Mouse (Mus musculus): ENCODE results near the gene Cd82. TPM values are rescaled to one million over a fixed set of nuclear protein-coding genes. Genes with fewer than 3 reads are reported as not detected.

Gene Cd82
- total and polyA plus RNA-seq, 2 experiments from 2014 or later: 14.8 to 15.4 TPM

GRCm38 (mm10) chr2:93443106-93443505 lies 19.8 kb downstream of the Cd82 start:
- Histone ChIP-seq H3K4me1 (ENCODE audit: control insufficient read depth, insufficient read depth) (peaks cover 17% of the 10 kb centered on the region; the same call in 1 of the 2 replicates), H3K9me3 (replicated peaks; ENCODE audit: control insufficient read depth, low read length) (no peaks in the 10 kb centered on the region), H3K36me3 (replicated peaks; ENCODE audit: control insufficient read depth, insufficient read depth, low read length) (no peaks in the 10 kb centered on the region), H3K4me3 (ENCODE audit: low read depth, low read length) (no peak overlapping the region), H3K27ac (ENCODE audit: low read depth) (no peak overlapping the region), H3K4me2 (ENCODE audit: low read depth, low read length) (no peak overlapping the region), H3K9ac (replicated peaks; ENCODE audit: low read depth, low read length) (no peak overlapping the region), H3K27me3 (ENCODE audit: control insufficient read depth, insufficient read depth, low read length) (no peaks in the 10 kb centered on the region)
- TF ChIP-seq EP300 (IDR thresholded peaks at IDR 0.05; ENCODE audit: low read depth) (no peak), CTCF (IDR thresholded peaks at IDR 0.05; ENCODE audit: low read depth) (no peak)
- no peak for ATAC-seq (ENCODE audit: insufficient read depth, low read depth)
- no peak for DNase-seq (ENCODE audit: low spot score)
- 84% methylated on average over 2 of the region's 2 CpGs for WGBS

GRCm38 (mm10) chr2:93439812-93440559 lies 23.0 kb downstream of the Cd82 start:
- 43% methylated on average over 12 of the region's 12 CpGs for WGBS
- Histone ChIP-seq H3K36me3 (replicated peaks; ENCODE audit: control insufficient read depth, insufficient read depth, low read length) (no peaks in the 10 kb centered on the region), H3K9me3 (replicated peaks; ENCODE audit: control insufficient read depth, low read length) (no peaks in the 10 kb centered on the region), H3K27me3 (ENCODE audit: control insufficient read depth, insufficient read depth, low read length) (no peaks in the 10 kb centered on the region), H3K4me3 (ENCODE audit: low read depth, low read length) (no peak overlapping the region), H3K4me2 (ENCODE audit: low read depth, low read length) (no peak overlapping the region), H3K9ac (replicated peaks; ENCODE audit: low read depth, low read length) (no peak overlapping the region), H3K4me1 (ENCODE audit: control insufficient read depth, insufficient read depth) (peaks cover 17% of the 10 kb centered on the region; the same call in 1 of the 2 replicates), H3K27ac (ENCODE audit: low read depth) (peak overlapping the region; percentile 22; the same call in 1 of the 2 replicates)
- ATAC-seq (ENCODE audit: insufficient read depth, low read depth) (peak; percentile 66), DNase-seq (ENCODE audit: low spot score) (peak; percentile 49)
- TF ChIP-seq EP300 (IDR thresholded peaks at IDR 0.05; ENCODE audit: low read depth): no peak
- TF ChIP-seq CTCF (IDR thresholded peaks at IDR 0.05; ENCODE audit: low read depth): no peak

- H3K9ac ChIP-seq (replicated peaks; ENCODE audit: low read depth, low read length): no peak overlapping the region
- TF ChIP-seq EP300 (IDR thresholded peaks at IDR 0.05; ENCODE audit: low read depth) (no peak), CTCF (IDR thresholded peaks at IDR 0.05; ENCODE audit: low read depth) (no peak)
- ATAC-seq (ENCODE audit: insufficient read depth, low read depth) (peak; percentile 21; the same call in 1 of the 2 replicates), DNase-seq (ENCODE audit: low spot score) (no peak)
- H3K27ac ChIP-seq (ENCODE audit: low read depth): peak overlapping the region; percentile 22; the same call in 1 of the 2 replicates
- H3K9me3 ChIP-seq (replicated peaks; ENCODE audit: control insufficient read depth, low read length): no peaks in the 10 kb centered on the region
- no peak overlapping the region for H3K4me3 ChIP-seq (ENCODE audit: low read depth, low read length)
- H3K4me1 ChIP-seq (ENCODE audit: control insufficient read depth, insufficient read depth): peaks cover 17% of the 10 kb centered on the region; the same call in 1 of the 2 replicates
- WGBS: 58% methylated on average over 9 of the region's 9 CpGs
- H3K36me3 ChIP-seq (replicated peaks; ENCODE audit: control insufficient read depth, insufficient read depth, low read length): no peaks in the 10 kb centered on the region
- no peak overlapping the region for H3K4me2 ChIP-seq (ENCODE audit: low read depth, low read length)
- H3K27me3 ChIP-seq (ENCODE audit: control insufficient read depth, insufficient read depth, low read length): no peaks in the 10 kb centered on the region
Observed at GRCm38 (mm10) chr2:93439352-93439771, 23.6 kb downstream of the Cd82 start.

DNA sequence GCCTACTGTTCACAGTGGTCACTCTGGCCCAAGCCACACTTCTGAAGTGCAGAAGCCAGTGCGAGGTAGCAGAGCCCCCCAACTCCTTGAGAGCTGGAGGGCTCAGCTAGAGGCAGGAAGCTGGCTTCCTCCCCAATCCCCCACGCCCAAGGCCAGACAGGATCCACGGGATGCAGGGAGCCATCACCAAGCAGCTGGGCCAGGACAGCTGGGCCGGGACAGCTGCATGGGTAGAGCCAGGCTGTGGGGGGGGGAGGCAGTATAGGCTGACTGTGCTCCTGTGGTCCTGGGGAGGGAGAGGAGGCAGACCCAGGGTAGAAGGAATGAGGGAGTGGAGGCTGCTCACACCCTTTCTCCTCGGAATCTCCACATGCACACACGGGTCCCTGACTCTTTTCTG lies 24.6 kb downstream of the Cd82 start:
- ATAC-seq (ENCODE audit: insufficient read depth, low read depth) (no peak), DNase-seq (ENCODE audit: low spot score) (no peak)
- H3K27ac ChIP-seq (ENCODE audit: low read depth): no peak overlapping the region
- no peak overlapping the region for H3K4me2 ChIP-seq (ENCODE audit: low read depth, low read length)
- TF ChIP-seq CTCF (IDR thresholded peaks at IDR 0.05; ENCODE audit: low read depth) (no peak), EP300 (IDR thresholded peaks at IDR 0.05; ENCODE audit: low read depth) (no peak)
- no peak overlapping the region for H3K9ac ChIP-seq (replicated peaks; ENCODE audit: low read depth, low read length)
- H3K27me3 ChIP-seq (ENCODE audit: control insufficient read depth, insufficient read depth, low read length): no peaks in the 10 kb centered on the region
- H3K9me3 ChIP-seq (replicated peaks; ENCODE audit: control insufficient read depth, low read length): no peaks in the 10 kb centered on the region
- H3K4me3 ChIP-seq (ENCODE audit: low read depth, low read length): no peak overlapping the region
- H3K36me3 ChIP-seq (replicated peaks; ENCODE audit: control insufficient read depth, insufficient read depth, low read length): no peaks in the 10 kb centered on the region
- peaks cover 17% of the 10 kb centered on the region; the same call in 1 of the 2 replicates for H3K4me1 ChIP-seq (ENCODE audit: control insufficient read depth, insufficient read depth)
- WGBS: 64% methylated on average over 6 of the region's 6 CpGs

- Histone ChIP-seq H3K4me2 (ENCODE audit: low read depth, low read length) (no peak overlapping the region), H3K4me1 (ENCODE audit: control insufficient read depth, insufficient read depth) (peaks cover 17% of the 10 kb centered on the region; the same call in 1 of the 2 replicates), H3K4me3 (ENCODE audit: low read depth, low read length) (no peak overlapping the region), H3K9ac (replicated peaks; ENCODE audit: low read depth, low read length) (no peak overlapping the region), H3K27ac (ENCODE audit: low read depth) (no peak overlapping the region), H3K27me3 (ENCODE audit: control insufficient read depth, insufficient read depth, low read length) (no peaks in the 10 kb centered on the region), H3K36me3 (replicated peaks; ENCODE audit: control insufficient read depth, insufficient read depth, low read length) (no peaks in the 10 kb centered on the region), H3K9me3 (replicated peaks; ENCODE audit: control insufficient read depth, low read length) (no peaks in the 10 kb centered on the region)
- TF ChIP-seq CTCF (IDR thresholded peaks at IDR 0.05; ENCODE audit: low read depth): no peak
- no peak for TF ChIP-seq EP300 (IDR thresholded peaks at IDR 0.05; ENCODE audit: low read depth)
- 59% methylated on average over 4 of the region's 4 CpGs for WGBS
- ATAC-seq (ENCODE audit: insufficient read depth, low read depth) (no peak), DNase-seq (ENCODE audit: low spot score) (no peak)
Observed at GRCm38 (mm10) chr2:93435577-93435976, 27.4 kb downstream of the Cd82 start.
